Mouse (Mus musculus) cortical plate, adult 2 months (tissue): ENCODE results near the gene Wfikkn2. TPM values are rescaled to one million over a fixed set of nuclear protein-coding genes. Genes with fewer than 3 reads are reported as not detected.
A peak's percentile ranks its signal among the peaks of the same experiment; 100 is the strongest.
"Not testable (repeated sequence)": the region's sequence is repeated elsewhere in the genome, so short reads cannot be mapped to it uniquely, and the experiment has no call there.

ENCODE experiments used
- H3K27ac ChIP-seq: fragments of 200-500 bp; 2 replicates; pipeline ENCODE4 v1.5.1; 2012; ENCODE audit warnings: low read length, control low read depth, inconsistent platforms; ENCODE audit not compliant: insufficient read depth
- H3K4me1 ChIP-seq: fragments of 200-500 bp; 2 replicates; pipeline ENCODE4 v1.6.1; 2011; ENCODE audit warnings: low read length; ENCODE audit not compliant: control insufficient read depth, insufficient read depth
- H3K4me3 ChIP-seq: fragments of 200-500 bp; 2 replicates; pipeline ENCODE4 v1.5.1; 2011; ENCODE audit warnings: mild to moderate bottlenecking, low read length, control low read depth; ENCODE audit not compliant: insufficient read depth
- CTCF ChIP-seq: fragments of 200-500 bp; IDR thresholded peaks from 2 replicates; pipeline ENCODE4 v1.5.1; 2011; ENCODE audit warnings: mild to moderate bottlenecking, control low read depth, low read length; ENCODE audit not compliant: insufficient read depth; ENCODE audit errors: extremely low read depth
- POLR2A ChIP-seq: fragments of 200-500 bp; IDR thresholded peaks from 2 replicates; pipeline ENCODE4 v1.6.1; 2011; ENCODE audit warnings: mild to moderate bottlenecking, low read length, control low read depth; ENCODE audit not compliant: insufficient read depth; ENCODE audit errors: extremely low read depth
- polyA plus RNA-seq: library from polyadenylated mRNA; depleted of rRNA; stranded (reverse); fragments of >200 nt; gene quantifications from 2 replicates; pipeline ENCODE4 v1.2.3, GENCODE M21; 2012

Gene Wfikkn2
- polyA plus RNA-seq, 1 experiment, result 1.3 TPM

GRCm38 (mm10) chr11:94276869-94277337 lies 31.1 kb upstream of the Wfikkn2 start:
- H3K4me3 ChIP-seq, result peak overlapping the region; percentile 22
- no peaks in the 10 kb centered on the region for H3K4me1 ChIP-seq
- TF ChIP-seq CTCF (peak; percentile 99), POLR2A (peak; percentile 48)
- H3K27ac ChIP-seq, result no peak overlapping the region

- no peak overlapping the region for H3K27ac ChIP-seq
- H3K4me1 ChIP-seq, result no peaks in the 10 kb centered on the region
- TF ChIP-seq POLR2A, result no peak
- no peak for TF ChIP-seq CTCF
- no peak overlapping the region for H3K4me3 ChIP-seq
Observed at GRCm38 (mm10) chr11:94275686-94276085, 29.9 kb upstream of the Wfikkn2 start.

- no peaks in the 10 kb centered on the region for H3K4me1 ChIP-seq
- no peak overlapping the region for H3K27ac ChIP-seq
- no peak for TF ChIP-seq POLR2A
- no peak for TF ChIP-seq CTCF
- H3K4me3 ChIP-seq, result no peak overlapping the region
Observed at GRCm38 (mm10) chr11:94275226-94275625, 29.4 kb upstream of the Wfikkn2 start.

- Histone ChIP-seq H3K27ac (no peak overlapping the region), H3K4me3 (no peak overlapping the region), H3K4me1 (no peaks in the 10 kb centered on the region)
- no peak for TF ChIP-seq CTCF
- TF ChIP-seq POLR2A, result no peak
Observed at GRCm38 (mm10) chr11:94274206-94274867, 28.5 kb upstream of the Wfikkn2 start.

- H3K27ac ChIP-seq, result no peak overlapping the region
- no peaks in the 10 kb centered on the region for H3K4me1 ChIP-seq
- TF ChIP-seq CTCF (no peak), POLR2A (no peak)
- H3K4me3 ChIP-seq, result no peak overlapping the region
Observed at GRCm38 (mm10) chr11:94272960-94273927, 27.4 kb upstream of the Wfikkn2 start.

- no peaks in the 10 kb centered on the region for H3K4me1 ChIP-seq
- H3K4me3 ChIP-seq, result no peak overlapping the region
- TF ChIP-seq POLR2A (no peak), CTCF (no peak)
- H3K27ac ChIP-seq, result no peak overlapping the region
Observed at GRCm38 (mm10) chr11:94271015-94271414, 25.2 kb upstream of the Wfikkn2 start.

- peaks cover 4% of the 10 kb centered on the region for H3K4me1 ChIP-seq
- no peak for TF ChIP-seq CTCF
- TF ChIP-seq POLR2A, result no peak
Observed at GRCm38 (mm10) chr11:94269906-94270305, 24.1 kb upstream of the Wfikkn2 start.

GRCm38 (mm10) chr11:94268761-94269160 lies 23.0 kb upstream of the Wfikkn2 start:
- Histone ChIP-seq H3K27ac (no peak overlapping the region), H3K4me1 (peaks cover 4% of the 10 kb centered on the region), H3K4me3 (no peak overlapping the region)
- TF ChIP-seq POLR2A (no peak), CTCF (no peak)

More at GRCm38 (mm10) chr11:94269906-94270305, 24.1 kb upstream of the Wfikkn2 start:
- Histone ChIP-seq H3K4me3 (no peak overlapping the region), H3K27ac (no peak overlapping the region)

- H3K4me3 ChIP-seq, H3K27ac ChIP-seq, H3K4me1 ChIP-seq: not testable (repeated sequence)
Observed at GRCm38 (mm10) chr11:94266155-94266554, 20.4 kb upstream of the Wfikkn2 start.

GRCm38 (mm10) chr11:94265134-94265785 lies 19.5 kb upstream of the Wfikkn2 start:
- H3K27ac ChIP-seq, result no peak overlapping the region
- peak overlapping the region; percentile 28 for H3K4me3 ChIP-seq
- TF ChIP-seq CTCF (peak; percentile 34), POLR2A (no peak)
- H3K4me1 ChIP-seq, result peaks cover 4% of the 10 kb centered on the region
